In the genomic region with DNA sequence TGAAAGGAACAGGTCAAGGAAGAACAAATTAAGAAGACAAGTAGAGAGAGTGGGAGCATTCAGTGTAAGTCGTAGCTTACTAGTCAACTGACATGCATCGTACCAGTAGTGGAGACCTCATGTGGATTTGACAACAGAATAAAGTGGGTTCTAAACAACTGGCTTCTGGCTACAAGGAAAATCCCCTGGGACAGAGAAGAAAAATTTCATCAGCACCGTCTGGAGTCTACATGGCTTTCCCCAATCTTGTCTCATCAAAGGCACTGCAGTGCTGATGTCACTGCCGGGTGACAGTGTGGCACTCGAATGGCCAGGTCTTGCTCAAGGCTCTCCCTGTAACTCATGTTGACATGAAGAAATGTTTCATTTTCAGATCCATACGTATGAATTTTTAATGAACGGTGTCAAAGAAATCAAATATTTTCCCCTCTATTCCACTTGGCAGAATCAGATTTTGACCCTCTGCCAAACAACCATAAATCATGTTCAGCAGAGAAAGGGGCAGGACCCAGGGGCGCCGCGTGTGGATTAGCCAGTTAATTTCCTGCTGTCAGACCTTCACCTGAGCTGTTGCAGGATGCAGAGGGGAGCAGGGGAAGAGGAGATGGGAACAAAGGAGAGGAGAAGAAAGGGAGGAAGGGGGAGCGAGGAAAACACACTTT, we compare ENCODE assay signal across 16 mouse cellular contexts.
DNase-seq lines count a peak whose midpoint lies in the region; ATAC-seq and TF ChIP-seq lines count a peak whose summit lies in the region.
"Had no signal": no experiment of that assay in that cellular context is flagged by ENCODE, and none has a peak within 500 bp of the region (broad histone marks: within the 10 kb centered on the region; RNA-seq: fewer than 3 reads in every experiment).

No protein-coding gene starts in this region.

- H3K4me1 ChIP-seq in lung, embryonic 14.5 days (ENCODE audit: insufficient read depth) = peaks cover 25% of the 10 kb centered on the region
- peaks cover 18% of the 10 kb centered on the region for H3K4me1 ChIP-seq in hindbrain, embryonic 11.5 days (replicated peaks; ENCODE audit: control insufficient read depth, insufficient read depth, low read length)

- ATAC-seq in lung, embryonic 14.5 days (ENCODE audit: insufficient read depth) = no peak
- ATAC-seq in hindbrain, embryonic 11.5 days (ENCODE audit: low FRiP score) = peak; percentile 21; the same call in 1 of the 2 replicates

- WGBS in lung, embryonic 14.5 days = 56% methylated on average over 11 of the region's 11 CpGs
- WGBS in hindbrain, embryonic 11.5 days = 72% methylated on average over 11 of the region's 11 CpGs

- no peaks in the 10 kb centered on the region for H3K9me3 ChIP-seq in lung, embryonic 14.5 days (ENCODE audit: low read depth, low read length)
- H3K9me3 ChIP-seq in hindbrain, embryonic 11.5 days (ENCODE audit: control insufficient read depth, low read length) = no peaks in the 10 kb centered on the region
- H3K9me3 ChIP-seq: heart, embryonic 15.5 days; lung, embryonic 15.5 days; megakaryocyte, embryonic 14.5 days had no signal

- TF ChIP-seq CTCF in lung, embryonic 14.5 days (IDR thresholded peaks at IDR 0.05; ENCODE audit: low read depth) = no peak

- H3K4me2 ChIP-seq in lung, embryonic 14.5 days = no peak overlapping the region
- H3K4me2 ChIP-seq in hindbrain, embryonic 11.5 days (replicated peaks; ENCODE audit: low read depth, low read length) = no peak overlapping the region
- H3K4me2 ChIP-seq: heart, embryonic 15.5 days; lung, embryonic 15.5 days had no signal

- no peaks in the 10 kb centered on the region for H3K27me3 ChIP-seq in lung, embryonic 14.5 days (ENCODE audit: insufficient read depth, low read length)
- no peaks in the 10 kb centered on the region for H3K27me3 ChIP-seq in hindbrain, embryonic 11.5 days (ENCODE audit: control insufficient read depth, insufficient read depth, low read length)
- H3K27me3 ChIP-seq: heart, embryonic 15.5 days; lung, embryonic 15.5 days had no signal

- no peak overlapping the region for H3K9ac ChIP-seq in lung, embryonic 14.5 days
- no peak overlapping the region for H3K9ac ChIP-seq in hindbrain, embryonic 11.5 days (ENCODE audit: low read depth, low read length)
- H3K9ac ChIP-seq: heart, embryonic 15.5 days; lung, embryonic 15.5 days had no signal

- H3K36me3 ChIP-seq in lung, embryonic 14.5 days (ENCODE audit: insufficient read depth) = no peaks in the 10 kb centered on the region
- H3K36me3 ChIP-seq in hindbrain, embryonic 11.5 days (ENCODE audit: control insufficient read depth, insufficient read depth, low read length) = no peaks in the 10 kb centered on the region
- H3K36me3 ChIP-seq: heart, embryonic 15.5 days; lung, embryonic 15.5 days had no signal

- no peak overlapping the region for H3K4me3 ChIP-seq in lung, embryonic 14.5 days (ENCODE audit: low read depth, low read length)
- H3K4me3 ChIP-seq in hindbrain, embryonic 11.5 days (ENCODE audit: low read depth, low read length) = no peak overlapping the region
- H3K4me3 ChIP-seq: heart, embryonic 15.5 days; lung, embryonic 15.5 days; megakaryocyte, embryonic 14.5 days had no signal

- peak; percentile 37 for DNase-seq in adrenal gland, postnatal 14 days
- no peak for DNase-seq in adrenal gland, postnatal 4 days (ENCODE audit: low spot score in 2 of 2)
- peak; percentile 57 for DNase-seq in lung, embryonic 14.5 days
- no peak for DNase-seq in lung, postnatal 25 days (ENCODE audit: low spot score)
- no peak for DNase-seq in hindbrain, embryonic 11.5 days (ENCODE audit: low spot score)
- peak; percentile 25 to 43 for DNase-seq in kidney, postnatal 4 days
- no peak for DNase-seq in layer of hippocampus, postnatal 25 days (ENCODE audit: extremely low spot score in 1 of 2, low spot score in 1 of 2)
- no peak for DNase-seq in thymus, postnatal 0 days (ENCODE audit: low spot score)
- DNase-seq: cerebellum, adult 18-20 months; gastrocnemius, postnatal 36 days; liver; right cerebral cortex, postnatal 14 days; thymus, adult 2 months had no signal

- H3K27ac ChIP-seq in lung, embryonic 14.5 days (ENCODE audit: low read depth) = no peak overlapping the region
- peak overlapping the region; percentile 40 for H3K27ac ChIP-seq in hindbrain, embryonic 11.5 days (ENCODE audit: low read depth, low read length)
- H3K27ac ChIP-seq: heart, embryonic 15.5 days; lung, embryonic 15.5 days had no signal

Comparison
In these comparisons a context has a peak if more than half of its experiments do, and no peak if none do; other contexts are left out.
1. DNase-seq: peak in adrenal gland, postnatal 14 days (single experiment), lung, embryonic 14.5 days (single experiment) and kidney, postnatal 4 days (2 of 2); none in adrenal gland, postnatal 4 days (0 of 2), lung, postnatal 25 days (single experiment), hindbrain, embryonic 11.5 days (single experiment), layer of hippocampus, postnatal 25 days (0 of 2) and thymus, postnatal 0 days (single experiment).